Mouse (Mus musculus) intestine, embryonic 15.5 days (tissue): Measurements from ENCODE around the gene Agr2. TPM values are rescaled to one million over a fixed set of nuclear protein-coding genes. Genes with fewer than 3 reads are reported as not detected.

Experiments used
- ATAC-seq: fragments of 200-750 bp; cut with Nextera tagmentation; 2 replicates; pipeline ENCODE4 v1.8.0; 2017; ENCODE audit warnings: moderate TSS enrichment, moderate library complexity
- H3K27ac ChIP-seq: fragments of 300-500 bp; sonication (generic); 2 replicates; pipeline ENCODE4 v1.5.1; 2015; ENCODE audit warnings: mild to moderate bottlenecking, inconsistent platforms
- H3K27me3 ChIP-seq: fragments of 300-500 bp; sonication (generic); replicated peaks from 2 replicates; pipeline ENCODE4 v1.6.1; 2015; ENCODE audit warnings: inconsistent platforms
- H3K36me3 ChIP-seq: fragments of 300-500 bp; sonication (generic); 2 replicates; pipeline ENCODE4 v1.6.1; 2015; ENCODE audit warnings: inconsistent platforms
- H3K4me1 ChIP-seq: fragments of 300-500 bp; sonication (generic); replicated peaks from 2 replicates; pipeline ENCODE4 v1.6.1; 2015; ENCODE audit warnings: inconsistent platforms
- H3K4me2 ChIP-seq: fragments of 300-500 bp; sonication (generic); replicated peaks from 2 replicates; pipeline ENCODE4 v1.6.1; 2015; ENCODE audit warnings: mild to moderate bottlenecking, inconsistent platforms
- H3K4me3 ChIP-seq: fragments of 300-500 bp; sonication (generic); replicated peaks from 2 replicates; pipeline ENCODE4 v1.5.1; 2015; ENCODE audit warnings: inconsistent platforms
- H3K9ac ChIP-seq: fragments of 300-500 bp; sonication (generic); 2 replicates; pipeline ENCODE4 v1.6.1; 2015; ENCODE audit warnings: inconsistent platforms
- H3K9me3 ChIP-seq: fragments of 300-500 bp; sonication (generic); 2 replicates; pipeline ENCODE4 v1.6.1; 2016; ENCODE audit warnings: inconsistent platforms
- WGBS: fragments of 180-500 bp; shearing (Covaris S2); methylation state at CpG from one replicate; pipeline ENCODE4 v1.1.7; 2015; 5-methylcytosine and 5-hydroxymethylcytosine counted together
- polyA plus RNA-seq: library from polyadenylated mRNA; unstranded; fragments of >200 nt; fragmentation: Nextera tagmentation; extraction: Ambion mirVana; gene quantifications from 2 replicates; pipeline ENCODE4 v1.2.1, GENCODE M21; 2015

The Agr2 gene
- polyA plus RNA-seq, 1 experiment from 2014 or later = 234 TPM

DNA sequence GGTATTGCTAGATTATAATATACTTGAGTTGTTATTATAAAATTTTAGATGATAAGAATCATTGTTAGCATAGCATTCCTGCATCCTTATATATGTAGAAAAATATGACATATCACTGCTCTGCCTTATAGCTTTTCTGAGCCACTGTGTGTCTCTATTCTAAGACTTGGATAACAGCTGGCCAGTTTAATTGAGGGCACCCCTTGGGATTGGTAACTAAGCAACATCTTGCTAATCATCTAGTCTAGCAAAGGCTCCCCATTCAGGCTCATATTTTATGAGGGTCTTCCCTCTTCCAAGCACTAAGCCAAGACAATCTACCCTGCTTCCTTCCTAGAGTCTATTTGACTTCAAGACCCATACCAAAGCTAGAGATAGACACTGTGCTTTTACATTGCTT is 1.4 kb downstream of the Agr2 start:
- Histone ChIP-seq H3K9ac (no peak overlapping the region), H3K36me3 (no peaks in the 10 kb centered on the region), H3K27me3 (no peaks in the 10 kb centered on the region), H3K4me3 (no peak overlapping the region), H3K9me3 (no peaks in the 10 kb centered on the region), H3K4me1 (no peaks in the 10 kb centered on the region), H3K27ac (no peak overlapping the region), H3K4me2 (no peak overlapping the region)
- ATAC-seq = no peak

DNA sequence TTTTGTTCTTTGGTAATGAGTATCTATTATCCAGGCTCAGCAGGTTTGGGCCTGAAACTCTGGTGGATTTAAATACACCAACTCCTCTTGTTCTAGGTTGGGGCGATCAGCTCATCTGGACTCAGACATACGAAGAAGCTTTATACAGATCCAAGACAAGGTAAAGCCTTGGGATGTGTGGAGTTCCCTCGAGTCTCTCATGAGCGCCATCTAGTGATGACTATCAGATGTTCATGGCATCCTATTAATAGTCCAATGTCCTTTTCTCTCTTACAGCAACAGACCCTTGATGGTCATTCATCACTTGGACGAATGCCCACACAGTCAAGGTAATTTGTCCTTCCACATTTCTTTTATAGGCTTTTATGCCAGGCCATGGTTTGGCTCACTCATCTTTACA is 3.1 kb downstream of the Agr2 start:
- H3K4me2 ChIP-seq = no peak overlapping the region
- H3K27me3 ChIP-seq = no peaks in the 10 kb centered on the region
- 35% methylated on average over 5 of the region's 5 CpGs for WGBS
- no peaks in the 10 kb centered on the region for H3K36me3 ChIP-seq
- no peak overlapping the region for H3K9ac ChIP-seq
- no peaks in the 10 kb centered on the region for H3K9me3 ChIP-seq
- no peak overlapping the region for H3K4me3 ChIP-seq
- ATAC-seq = peak; percentile 48; the same call in 1 of the 2 replicates
- H3K4me1 ChIP-seq = no peaks in the 10 kb centered on the region
- H3K27ac ChIP-seq = no peak overlapping the region

DNA sequence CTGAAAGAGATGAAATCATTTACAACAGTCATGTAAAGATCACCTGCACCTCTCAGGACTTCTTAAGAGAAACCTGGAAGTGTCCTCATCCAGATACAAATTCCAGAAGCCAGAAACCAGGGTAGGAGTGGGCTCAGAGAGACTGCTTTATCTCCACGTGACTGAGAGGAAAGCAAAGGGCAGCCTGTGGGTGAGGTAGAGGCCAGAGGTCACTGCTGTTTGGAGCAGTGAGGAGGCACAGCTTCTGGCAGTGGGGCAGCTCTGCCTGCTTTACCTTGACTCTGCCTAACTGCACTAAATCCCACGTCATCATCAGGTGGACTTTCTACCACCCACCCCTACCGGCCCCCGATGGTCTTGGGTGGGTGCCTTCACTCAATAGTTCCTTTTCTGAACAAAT is 12.0 kb downstream of the Agr2 start:
- peak; percentile 76 for ATAC-seq
- Histone ChIP-seq H3K36me3 (no peaks in the 10 kb centered on the region), H3K4me2 (no peak overlapping the region), H3K4me1 (peaks cover 11% of the 10 kb centered on the region), H3K9ac (no peak overlapping the region), H3K9me3 (no peaks in the 10 kb centered on the region), H3K27me3 (no peaks in the 10 kb centered on the region), H3K4me3 (no peak overlapping the region), H3K27ac (no peak overlapping the region)
- 64% methylated on average over 4 of the region's 4 CpGs for WGBS

DNA sequence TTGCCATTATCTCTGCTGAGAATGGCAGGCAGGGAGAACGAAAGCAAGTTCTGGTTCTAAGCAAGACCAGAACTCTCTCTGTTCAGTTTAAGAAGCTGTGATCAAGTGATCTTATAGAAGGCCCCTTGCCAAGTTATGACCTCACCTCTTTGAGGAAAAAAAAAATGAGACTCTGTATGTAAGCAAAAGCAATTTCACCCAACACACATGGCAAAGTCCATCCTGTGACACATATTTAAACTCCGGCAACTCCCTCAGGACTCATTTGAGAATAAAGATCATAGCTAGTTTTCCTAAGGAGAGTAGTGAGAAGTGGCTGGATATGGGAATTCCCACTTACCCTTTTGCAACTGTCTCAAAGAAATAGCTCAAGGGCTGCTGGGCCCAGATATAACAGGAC is 14.9 kb downstream of the Agr2 start:
- Histone ChIP-seq H3K4me1 (peaks cover 11% of the 10 kb centered on the region), H3K9me3 (no peaks in the 10 kb centered on the region), H3K4me3 (no peak overlapping the region), H3K36me3 (no peaks in the 10 kb centered on the region), H3K27ac (0 out of 2 replicates have a peak overlapping the region, but pooled peaks have one; percentile 49), H3K9ac (no peak overlapping the region), H3K4me2 (no peak overlapping the region), H3K27me3 (no peaks in the 10 kb centered on the region)
- 52% methylated on average over 2 of the region's 2 CpGs for WGBS
- ATAC-seq = peak; percentile 49

DNA sequence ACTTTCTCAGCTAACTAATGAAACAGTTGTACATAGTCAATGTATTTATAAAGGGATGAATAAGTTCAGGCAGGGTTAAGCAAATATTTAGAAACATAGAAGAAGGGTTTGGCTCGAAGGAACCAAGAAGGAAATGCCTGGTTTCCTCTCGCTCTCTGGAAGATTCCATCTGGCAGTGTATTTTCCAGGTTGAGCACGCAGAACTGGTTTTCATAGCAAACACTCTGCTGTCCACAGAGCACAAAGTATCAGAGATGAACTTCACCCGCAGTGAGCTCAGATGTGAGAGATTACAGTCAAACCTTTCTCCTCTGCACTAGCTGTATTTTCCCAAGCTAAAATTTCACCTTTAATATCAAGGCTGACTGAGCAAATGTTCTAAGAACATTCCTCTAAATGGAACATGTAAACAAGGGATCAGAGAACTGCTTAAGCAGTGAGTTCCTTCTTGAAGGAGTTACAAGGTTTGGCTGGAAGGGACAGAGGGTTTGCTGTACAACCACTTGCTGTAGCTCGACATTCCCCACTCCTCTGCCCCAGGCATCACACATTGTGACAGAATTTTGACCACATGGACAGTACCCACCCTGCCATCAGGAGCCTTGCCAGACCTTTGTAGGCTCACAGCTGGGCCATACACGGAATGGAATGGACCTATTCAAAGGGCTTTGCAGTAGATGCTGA is 15.8 kb downstream of the Agr2 start:
- Histone ChIP-seq H3K36me3 (no peaks in the 10 kb centered on the region), H3K9me3 (no peaks in the 10 kb centered on the region), H3K9ac (no peak overlapping the region), H3K27me3 (no peaks in the 10 kb centered on the region), H3K4me2 (0 out of 2 replicates have a peak overlapping the region, but pooled peaks have one; percentile 4), H3K4me3 (no peak overlapping the region), H3K4me1 (peaks cover 11% of the 10 kb centered on the region), H3K27ac (peak overlapping the region; percentile 49; the same call in 1 of the 2 replicates)
- peak; percentile 71 for ATAC-seq
- 24% methylated on average over 6 of the region's 6 CpGs for WGBS

DNA sequence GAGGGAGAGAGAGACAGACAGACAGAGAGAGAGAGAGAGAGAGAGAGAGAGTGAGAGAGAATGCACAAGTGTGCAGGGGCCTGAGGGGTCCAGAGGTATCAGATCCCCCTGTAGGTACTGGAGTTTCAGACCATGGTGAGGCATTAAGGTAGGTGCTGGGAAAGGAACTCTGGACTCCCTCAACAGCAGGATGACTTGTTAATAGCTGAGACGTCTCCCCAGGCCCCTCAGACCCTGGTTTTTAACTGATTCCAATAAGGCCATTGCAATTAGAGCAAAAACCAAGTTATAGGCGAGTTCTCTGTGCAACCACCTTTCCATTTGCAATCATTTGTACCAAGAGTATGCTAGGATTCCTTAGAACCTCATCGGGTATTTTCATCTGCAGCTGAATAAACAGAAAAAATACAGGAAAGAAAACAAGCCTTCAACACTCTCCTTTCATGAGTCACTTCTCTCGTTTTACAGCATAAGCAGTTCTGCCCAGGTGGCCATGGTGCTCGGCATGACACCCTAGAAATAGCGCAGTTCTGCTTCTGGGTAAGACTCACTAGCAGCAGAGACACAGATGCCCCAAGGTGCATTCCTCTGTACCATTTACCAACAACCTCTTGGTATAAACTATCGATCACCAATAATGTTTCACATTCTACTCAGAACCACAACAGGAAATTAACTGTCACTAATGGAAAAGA is 20.7 kb downstream of the Agr2 start:
- Histone ChIP-seq H3K4me2 (no peak overlapping the region), H3K4me1 (peaks cover 6% of the 10 kb centered on the region; the same call in 1 of the 2 replicates), H3K36me3 (no peaks in the 10 kb centered on the region), H3K9me3 (no peaks in the 10 kb centered on the region), H3K27ac (no peak overlapping the region), H3K27me3 (no peaks in the 10 kb centered on the region), H3K4me3 (no peak overlapping the region), H3K9ac (no peak overlapping the region)
- WGBS = 78% methylated on average over 7 of the region's 7 CpGs
- ATAC-seq = no peak

DNA sequence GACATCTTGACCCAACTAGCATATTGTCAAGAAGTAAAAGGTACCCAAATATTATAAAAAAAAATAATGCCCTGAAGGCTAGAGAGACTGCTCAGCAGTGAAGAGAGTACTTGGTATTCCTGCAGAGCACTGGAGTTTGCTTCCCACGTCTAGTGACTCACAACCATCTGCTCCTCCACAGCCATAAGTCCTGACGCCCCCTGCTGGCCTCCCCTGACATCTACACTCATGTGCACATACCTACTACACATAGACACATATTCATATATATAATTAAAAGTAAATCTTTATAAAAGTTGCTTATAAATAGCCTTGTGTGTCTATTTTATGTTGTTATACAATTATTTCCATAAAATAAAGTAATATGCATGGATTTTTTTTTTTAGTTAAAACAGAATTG is 25.1 kb downstream of the Agr2 start:
- Histone ChIP-seq H3K4me2 (no peak overlapping the region), H3K27ac (no peak overlapping the region), H3K4me1 (no peaks in the 10 kb centered on the region), H3K4me3 (no peak overlapping the region), H3K9ac (no peak overlapping the region), H3K9me3 (no peaks in the 10 kb centered on the region), H3K36me3 (no peaks in the 10 kb centered on the region), H3K27me3 (no peaks in the 10 kb centered on the region)
- 68% methylated on average over 2 of the region's 2 CpGs for WGBS
- no peak for ATAC-seq

DNA sequence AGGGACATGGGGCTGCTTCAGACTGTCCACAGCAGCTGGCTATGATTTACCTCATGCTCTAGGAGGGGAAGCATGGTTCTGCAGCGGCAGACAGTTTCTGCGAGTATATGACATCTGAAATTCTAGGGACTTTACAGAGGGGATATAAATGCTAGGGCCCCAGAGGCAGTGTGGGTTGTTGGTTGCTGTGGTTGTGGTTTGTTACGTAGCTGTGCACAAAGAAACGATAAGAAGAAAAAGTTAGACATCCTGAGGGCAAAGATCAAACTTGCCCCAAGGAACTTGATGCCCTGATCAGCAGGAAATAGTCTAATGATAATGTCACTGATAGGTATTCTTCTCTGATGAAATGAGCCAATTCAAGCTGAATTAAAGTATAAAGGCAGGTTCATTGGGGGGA is 26.9 kb downstream of the Agr2 start:
- Histone ChIP-seq H3K9ac (no peak overlapping the region), H3K9me3 (no peaks in the 10 kb centered on the region), H3K4me2 (no peak overlapping the region), H3K36me3 (no peaks in the 10 kb centered on the region), H3K4me3 (no peak overlapping the region), H3K27me3 (no peaks in the 10 kb centered on the region), H3K4me1 (no peaks in the 10 kb centered on the region), H3K27ac (no peak overlapping the region)
- 82% methylated on average over 4 of the region's 4 CpGs for WGBS
- ATAC-seq = no peak

DNA sequence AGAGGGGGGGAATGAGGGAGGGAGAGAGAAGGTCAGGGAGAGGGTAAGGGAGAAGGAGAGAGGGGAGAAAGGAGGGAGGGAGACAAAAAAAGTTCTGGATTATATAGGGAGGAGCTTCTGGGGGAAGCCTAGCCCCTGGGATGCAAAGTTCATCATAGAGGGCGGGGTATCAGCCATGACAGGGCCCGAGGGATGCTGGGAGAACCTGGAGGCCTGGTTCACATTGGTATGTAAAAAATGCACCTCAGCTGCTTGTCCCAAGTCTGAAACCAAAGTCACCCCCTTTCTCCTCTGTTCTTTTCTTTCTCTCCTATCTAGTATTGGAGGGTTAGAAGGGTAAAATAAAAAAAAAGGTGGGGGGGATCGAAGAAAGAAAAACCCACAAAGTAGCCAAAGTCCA is 27.4 kb downstream of the Agr2 start:
- Histone ChIP-seq H3K27ac (no peak overlapping the region), H3K9me3 (no peaks in the 10 kb centered on the region), H3K4me2 (no peak overlapping the region), H3K36me3 (no peaks in the 10 kb centered on the region), H3K4me1 (no peaks in the 10 kb centered on the region), H3K4me3 (no peak overlapping the region), H3K27me3 (no peaks in the 10 kb centered on the region), H3K9ac (no peak overlapping the region)
- WGBS = 81% methylated on average over 3 of the region's 3 CpGs
- ATAC-seq = no peak

DNA sequence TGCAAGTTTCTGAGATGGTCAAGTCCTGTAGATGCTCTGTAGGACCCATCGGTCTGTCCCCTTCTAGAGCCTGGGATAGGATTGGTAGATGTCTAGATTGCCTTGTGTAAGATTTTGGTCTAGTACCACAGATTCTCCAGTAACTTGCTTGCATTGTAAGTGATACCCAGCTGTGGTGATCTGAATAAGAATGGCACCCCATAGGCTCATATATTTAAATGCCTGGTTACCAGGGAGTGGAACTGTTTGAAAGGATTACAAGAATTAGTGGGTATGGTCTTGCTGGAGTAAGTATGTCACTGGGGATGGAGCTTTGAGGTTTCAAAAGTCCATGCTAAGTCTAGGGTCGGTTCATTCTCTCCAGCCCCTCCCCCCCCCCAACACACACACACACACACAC is 28.0 kb downstream of the Agr2 start:
- no peak overlapping the region for H3K9ac ChIP-seq
- WGBS = 90% methylated on average over 2 of the region's 2 CpGs
- H3K4me1 ChIP-seq = no peaks in the 10 kb centered on the region
- ATAC-seq = no peak
- H3K27ac ChIP-seq = no peak overlapping the region
- no peak overlapping the region for H3K4me2 ChIP-seq
- no peaks in the 10 kb centered on the region for H3K27me3 ChIP-seq
- no peaks in the 10 kb centered on the region for H3K36me3 ChIP-seq
- no peak overlapping the region for H3K4me3 ChIP-seq
- no peaks in the 10 kb centered on the region for H3K9me3 ChIP-seq

DNA sequence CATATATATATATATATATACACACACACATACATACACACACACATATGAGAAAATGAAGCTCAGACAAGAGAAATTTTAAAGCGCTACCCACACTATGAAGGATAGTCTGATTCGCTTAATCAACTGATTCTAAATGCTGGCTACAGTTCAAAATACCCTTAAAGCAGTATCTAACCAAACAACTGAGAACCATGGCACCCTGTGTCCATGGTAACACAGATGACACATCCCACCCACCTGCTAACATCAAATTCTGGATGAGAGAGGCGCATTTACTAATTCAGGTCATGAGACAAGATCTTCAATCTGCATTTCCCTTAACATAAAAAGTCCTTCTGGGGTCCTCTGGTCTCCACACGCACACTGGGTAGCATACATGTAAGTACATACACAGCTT is 33.4 kb downstream of the Agr2 start:
- Histone ChIP-seq H3K9me3 (no peaks in the 10 kb centered on the region), H3K4me2 (no peak overlapping the region), H3K36me3 (no peaks in the 10 kb centered on the region), H3K4me3 (no peak overlapping the region), H3K4me1 (no peaks in the 10 kb centered on the region), H3K27ac (no peak overlapping the region), H3K27me3 (no peaks in the 10 kb centered on the region), H3K9ac (no peak overlapping the region)
- WGBS = 95% methylated on average over 4 of the region's 4 CpGs
- ATAC-seq = no peak

DNA sequence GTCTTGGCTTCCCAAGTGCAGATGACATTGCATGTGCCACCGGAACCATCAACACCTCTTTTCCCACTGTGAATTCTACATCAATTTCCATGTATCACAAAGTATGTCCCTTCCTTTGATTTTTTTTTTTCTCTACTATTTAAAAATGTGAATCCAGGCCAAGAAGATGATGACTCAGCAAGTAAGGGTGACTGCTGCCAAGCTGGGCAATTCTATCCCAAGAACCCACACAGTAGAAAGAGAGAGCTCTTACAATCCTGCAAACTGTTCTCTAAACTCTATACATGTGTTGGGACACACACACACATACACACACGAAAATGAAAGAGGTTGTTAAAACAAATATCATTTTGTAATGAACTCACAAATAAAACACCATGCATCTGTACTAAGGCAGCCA is 34.5 kb downstream of the Agr2 start:
- Histone ChIP-seq H3K9me3 (no peaks in the 10 kb centered on the region), H3K9ac (no peak overlapping the region), H3K27me3 (no peaks in the 10 kb centered on the region), H3K4me2 (no peak overlapping the region), H3K36me3 (no peaks in the 10 kb centered on the region), H3K4me1 (no peaks in the 10 kb centered on the region), H3K27ac (no peak overlapping the region), H3K4me3 (no peak overlapping the region)
- ATAC-seq = no peak
- 83% methylated on average over 2 of the region's 2 CpGs for WGBS
